Mouse (Mus musculus) 3134 (cell line): Measurements from ENCODE around the gene Slc35a1.

ENCODE experiments used
- DNase-seq: peaks from one replicate; pipeline ENCODE4 v3.0.0-alpha.2; 2011; ENCODE audit warnings: low spot score; ENCODE audit not compliant: insufficient read length; ENCODE audit errors: extremely low read depth

Slc35a1 gene

DNA sequence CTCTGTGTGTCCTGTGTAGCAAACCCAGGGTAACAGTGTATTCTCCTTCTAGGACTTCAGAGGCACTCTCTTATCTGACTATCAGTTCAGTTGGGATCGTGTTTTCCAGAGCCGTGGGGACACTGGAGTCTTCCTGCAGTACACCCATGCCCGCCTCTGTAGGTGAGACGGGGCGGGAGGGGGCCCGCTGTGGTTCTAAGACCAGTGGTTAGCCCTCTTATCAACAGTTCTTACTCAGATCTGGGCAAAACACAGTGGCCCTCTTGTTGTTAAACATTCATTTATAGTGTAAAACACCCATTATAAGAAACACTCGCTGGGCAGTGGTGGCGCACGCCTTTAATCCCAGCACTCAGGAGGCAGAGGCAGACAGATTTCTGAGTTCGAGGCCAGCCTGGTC lies 31.1 kb downstream of the Slc35a1 start:
- DNase-seq = no peak

- DNase-seq = no peak
These were observed 34.1 kb downstream of the Slc35a1 start for GRCm38 (mm10) chr4:34653179-34653578.

DNA sequence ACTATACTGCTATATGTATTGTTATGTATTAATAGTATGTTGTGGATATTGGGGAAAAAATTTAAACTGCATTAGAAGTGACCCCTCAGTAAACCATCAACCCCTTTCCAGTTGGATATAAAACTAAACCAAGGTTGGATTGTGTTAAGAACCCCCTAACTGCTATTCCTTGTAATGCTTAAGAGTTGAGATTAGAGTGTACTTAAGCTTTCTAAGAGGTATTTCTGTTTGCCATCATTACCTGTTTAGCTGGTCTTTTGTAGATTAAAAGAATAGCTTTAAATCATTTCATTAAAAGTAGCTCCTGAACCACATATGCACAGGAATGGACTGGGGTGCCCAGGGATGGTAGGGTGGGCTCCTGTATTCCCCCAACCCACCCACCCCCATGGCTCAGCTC lies 42.5 kb downstream of the Slc35a1 start:
- no peak for DNase-seq

GRCm38 (mm10) chr4:34640731-34641130 lies 46.5 kb downstream of the Slc35a1 start:
- no peak for DNase-seq

DNA sequence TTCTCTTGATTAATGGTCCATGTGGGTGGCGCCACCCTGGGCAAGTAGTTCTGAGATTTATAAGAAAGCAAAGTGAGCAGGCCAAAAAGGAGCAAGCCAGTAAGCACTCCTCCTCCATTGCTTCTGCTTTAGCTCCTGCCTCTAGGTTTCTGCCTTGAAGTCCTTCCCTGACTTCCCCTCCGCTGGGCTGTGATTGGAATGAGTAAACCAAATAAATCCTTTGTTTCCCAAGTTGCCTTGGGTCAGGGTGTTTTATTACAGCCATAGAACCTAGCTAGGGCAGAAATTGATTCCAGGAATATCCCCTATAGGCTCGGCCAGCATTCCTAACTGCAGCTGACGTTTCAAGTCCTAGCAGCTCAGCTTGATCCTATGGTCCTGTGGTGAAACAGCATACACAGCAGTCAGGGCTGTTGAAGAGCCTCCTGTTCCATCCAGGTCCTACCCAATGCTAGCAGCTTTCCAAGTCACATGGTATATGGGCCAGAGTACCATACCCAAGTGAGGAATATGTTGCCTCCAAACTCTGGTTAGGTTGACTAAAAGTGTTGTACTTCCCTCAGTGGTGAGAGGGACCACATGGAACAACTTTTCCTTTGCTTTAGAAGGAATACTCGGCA lies 47.4 kb downstream of the Slc35a1 start:
- no peak for DNase-seq

- no peak for DNase-seq
These were observed 49.4 kb downstream of the Slc35a1 start for GRCm38 (mm10) chr4:34637851-34638250.

DNA sequence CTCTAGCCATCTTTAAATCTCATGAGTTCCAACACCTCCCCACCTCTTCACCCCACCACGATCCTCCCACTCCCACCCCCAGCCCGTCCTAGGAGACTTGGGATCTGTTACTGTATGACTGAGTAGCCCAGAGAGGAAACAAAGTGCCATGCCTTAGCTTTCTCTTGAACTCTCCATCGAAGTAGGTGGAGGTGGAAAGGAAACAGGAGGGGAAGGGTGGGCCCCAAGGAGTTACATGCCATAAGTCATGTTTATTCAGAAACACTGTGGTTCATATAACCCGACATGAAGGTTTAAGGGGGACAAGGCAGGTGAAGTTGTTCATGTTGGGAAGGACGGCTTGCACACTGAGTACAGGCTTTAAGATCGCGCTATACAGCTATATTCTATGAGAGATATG lies 49.9 kb downstream of the Slc35a1 start:
- no peak for DNase-seq

GRCm38 (mm10) chr4:34636036-34636435 lies 51.2 kb downstream of the Slc35a1 start:
- no peak for DNase-seq

DNA sequence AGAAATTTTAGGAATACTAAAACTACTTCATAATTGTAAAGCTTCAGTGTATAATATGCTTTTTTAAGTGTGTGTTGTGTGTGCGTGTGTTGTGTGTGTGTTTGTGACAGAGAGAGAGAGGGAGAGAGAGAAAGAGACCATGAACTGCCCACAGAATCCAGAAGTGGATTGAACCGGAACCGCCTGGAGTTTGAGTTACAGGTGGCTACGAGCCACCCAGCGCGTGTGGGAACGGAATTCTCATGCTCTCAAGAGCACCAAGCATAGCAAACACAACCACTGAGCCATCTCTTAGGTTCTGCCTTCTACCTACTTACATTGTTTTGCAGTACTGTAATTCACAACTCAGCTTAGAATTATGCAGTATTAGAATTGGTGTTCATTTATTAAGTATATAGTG lies 53.1 kb downstream of the Slc35a1 start:
- DNase-seq = no peak

DNA sequence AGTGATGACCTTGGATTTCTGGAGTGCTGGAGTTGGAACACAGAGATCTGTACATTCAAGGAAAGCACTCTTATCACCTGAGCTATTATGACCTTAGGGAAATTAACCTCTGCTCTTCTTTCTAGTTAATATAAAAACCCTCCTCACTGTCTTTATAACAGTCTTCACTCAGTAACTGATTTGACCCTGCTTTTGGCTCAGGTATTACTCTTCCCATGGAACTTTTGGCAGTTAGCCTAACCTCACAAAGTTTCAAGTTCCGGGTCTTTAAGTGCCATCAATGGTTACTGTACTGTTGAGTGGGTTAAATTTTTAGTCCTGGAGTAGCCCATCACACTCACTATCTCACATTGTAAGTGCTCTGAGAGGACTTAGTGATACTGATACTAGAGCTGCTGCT lies 57.3 kb downstream of the Slc35a1 start:
- DNase-seq = no peak

DNA sequence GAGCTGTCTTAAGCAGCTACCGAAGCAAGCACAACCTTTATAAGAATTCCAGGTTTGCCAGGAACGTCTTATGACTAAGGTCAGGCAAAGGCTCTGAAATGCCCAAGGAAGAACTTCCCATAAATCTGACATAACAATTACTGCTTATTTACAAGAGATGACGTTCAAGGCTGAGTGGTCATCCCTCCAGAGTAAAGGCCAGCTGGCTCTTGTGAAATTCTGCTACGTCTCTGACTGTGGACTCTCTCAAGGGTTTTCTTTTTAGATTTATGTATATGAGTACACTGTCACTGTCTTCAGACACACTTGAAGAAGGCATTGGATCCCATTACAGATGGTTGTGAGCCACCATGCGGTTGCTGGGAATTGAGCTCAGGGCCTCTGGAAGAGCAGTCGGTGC lies 60.8 kb downstream of the Slc35a1 start:
- DNase-seq = no peak

DNA sequence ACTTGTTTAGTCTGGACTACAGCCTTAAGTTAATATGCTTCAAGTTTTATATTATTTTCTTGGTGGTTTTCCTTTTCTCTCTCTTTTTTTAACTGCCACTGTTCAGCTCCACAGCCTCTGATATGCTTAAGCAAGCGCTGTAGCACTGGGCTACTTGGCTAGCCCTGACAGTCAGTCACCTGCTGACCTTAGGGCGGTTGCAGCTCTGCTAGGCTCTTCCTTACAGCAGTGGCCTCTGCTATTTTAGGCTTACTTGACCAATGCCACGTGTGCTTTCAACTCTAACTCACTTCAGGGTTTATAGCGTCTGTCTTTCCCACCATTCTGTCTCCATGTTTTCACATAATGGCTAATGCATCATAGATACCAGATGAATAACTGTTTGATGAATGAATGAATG lies 61.7 kb downstream of the Slc35a1 start:
- no peak for DNase-seq

DNA sequence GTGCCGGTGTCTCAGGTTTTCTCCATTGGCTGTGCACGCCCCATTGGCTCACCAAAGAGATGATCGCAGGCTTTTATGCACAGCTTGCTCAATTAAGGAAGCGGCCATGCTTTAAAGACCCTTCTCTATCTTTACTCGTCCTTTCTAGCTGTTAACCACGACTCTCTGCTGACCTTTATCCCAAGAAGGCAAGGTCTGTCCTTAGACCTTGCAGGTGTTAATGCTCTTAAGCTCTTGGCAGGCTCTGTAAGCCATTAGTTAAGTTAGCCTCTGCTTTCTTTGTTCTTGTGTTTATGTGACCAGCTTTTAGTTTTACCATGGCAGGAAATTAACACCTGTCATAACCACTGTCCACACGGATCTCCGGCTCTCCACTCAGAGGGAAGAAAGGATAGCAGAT lies 71.1 kb downstream of the Slc35a1 start:
- no peak for DNase-seq

GRCm38 (mm10) chr4:34615303-34615702 lies 71.9 kb downstream of the Slc35a1 start:
- DNase-seq = no peak

GRCm38 (mm10) chr4:34614630-34615094 lies 72.6 kb downstream of the Slc35a1 start, which contains the start of the genes Orc3 and Rars2:
Gene Orc3, minus strand, starts transcription at chr4:34614944.
Gene Rars2, plus strand, starts transcription at chr4:34614957.
- DNase-seq = peak; percentile 96

- peak; percentile 31 for DNase-seq
These were observed 73.6 kb downstream of the Slc35a1 start for GRCm38 (mm10) chr4:34613571-34614145.
